Mouse (Mus musculus) heart, adult 8-10 months (tissue): ENCODE measurements around the gene Krt83. TPM values are rescaled to one million over a fixed set of nuclear protein-coding genes. Genes with fewer than 3 reads are reported as not detected.
A peak's percentile ranks its signal among the peaks of the same experiment; 100 is the strongest.

Experiments
- DNase-seq: peaks from one replicate; pipeline ENCODE4 v3.0.0; 2022; ENCODE audit warnings: low spot score
- total RNA-seq, 4 experiments: library from RNA; stranded (reverse); gene quantifications; 2 replicates each; pipeline ENCODE4 v1.2.4; 2022

Krt83 gene
- total RNA-seq, 4 experiments from 2014 or later, result not detected

GRCm38 (mm10) chr15:101479007-101479665 lies 12.2 kb downstream of the Krt83 start:
- no peak for DNase-seq

DNA sequence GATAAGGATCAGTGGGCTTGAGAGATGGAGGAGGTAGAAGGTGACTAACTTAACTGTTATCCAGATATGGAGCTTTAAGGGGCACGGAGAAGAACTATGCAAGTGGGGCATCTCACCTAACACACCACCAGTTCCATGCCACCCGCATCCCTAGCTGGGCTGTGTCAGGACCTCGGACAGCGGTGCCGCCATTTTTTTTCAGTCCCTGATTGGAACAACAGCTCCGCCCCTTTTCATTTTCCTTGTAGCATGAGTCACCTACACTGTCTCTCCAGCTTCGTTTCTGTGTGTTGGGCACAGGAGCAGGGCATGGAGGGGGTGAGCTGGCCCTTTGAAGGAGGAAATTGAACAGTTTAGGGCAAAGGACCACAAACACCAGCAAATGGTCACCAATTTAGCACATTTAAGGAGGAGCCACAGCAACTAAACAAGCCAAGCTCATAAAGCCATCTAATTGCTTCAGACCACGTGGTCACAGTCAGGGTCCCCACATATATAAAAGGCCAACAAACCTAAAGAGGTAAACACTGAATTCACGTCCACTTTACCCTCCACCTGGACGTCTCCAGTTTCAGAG lies 18.3 kb downstream of the Krt83 start, which contains the start of gene Krt86:
Gene Krt86, plus strand, starts transcription at position 527 of the 577 bp plus-strand sequence.
- no peak for DNase-seq

DNA sequence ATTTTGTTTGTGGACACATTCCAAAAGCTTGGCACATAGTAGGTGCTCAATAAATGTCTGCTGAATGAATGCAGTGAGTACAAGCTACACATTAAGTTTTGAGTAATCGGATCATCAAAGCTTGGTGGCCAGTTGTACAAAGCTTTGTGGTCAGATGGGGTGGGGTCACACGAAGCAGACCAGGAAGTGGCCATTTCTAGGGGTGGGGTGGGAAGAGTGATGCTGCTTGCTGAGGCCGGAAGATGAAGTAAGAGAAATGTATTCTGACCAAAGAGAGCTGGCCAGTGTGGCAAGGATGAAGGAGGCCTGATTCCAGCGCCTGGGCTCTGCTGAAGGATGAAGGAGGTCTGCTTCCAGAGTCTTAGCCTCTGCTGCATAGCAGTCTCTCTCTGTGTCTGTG lies 22.2 kb downstream of the Krt83 start:
- DNase-seq, result no peak

- no peak for DNase-seq
Observed at GRCm38 (mm10) chr15:101463651-101464050, 27.7 kb downstream of the Krt83 start, which contains the start of gene Krt81. Gene Krt81, minus strand, starts transcription at chr15:101463751.

DNA sequence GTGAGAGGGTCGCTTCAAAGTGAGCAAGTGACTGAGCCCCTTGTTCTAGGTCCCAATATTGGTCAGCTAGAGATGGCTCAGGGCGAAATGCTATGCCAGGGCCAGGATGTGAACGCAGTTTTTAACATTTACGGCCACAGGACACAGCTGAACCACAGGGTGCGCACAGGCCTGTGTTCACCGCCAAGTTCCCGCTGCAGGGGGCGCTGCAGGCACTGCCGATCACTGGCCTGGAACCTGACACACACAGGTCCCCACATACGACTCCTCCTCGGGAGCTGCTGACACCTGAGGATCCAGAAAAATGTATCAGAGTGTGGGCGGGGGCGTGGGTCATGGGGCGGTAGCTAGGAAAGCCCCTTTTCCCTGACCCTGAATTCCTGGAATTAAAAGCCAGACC lies 32.0 kb downstream of the Krt83 start:
- no peak for DNase-seq

- no peak for DNase-seq
Observed at GRCm38 (mm10) chr15:101458361-101458930, 32.9 kb downstream of the Krt83 start.

DNA sequence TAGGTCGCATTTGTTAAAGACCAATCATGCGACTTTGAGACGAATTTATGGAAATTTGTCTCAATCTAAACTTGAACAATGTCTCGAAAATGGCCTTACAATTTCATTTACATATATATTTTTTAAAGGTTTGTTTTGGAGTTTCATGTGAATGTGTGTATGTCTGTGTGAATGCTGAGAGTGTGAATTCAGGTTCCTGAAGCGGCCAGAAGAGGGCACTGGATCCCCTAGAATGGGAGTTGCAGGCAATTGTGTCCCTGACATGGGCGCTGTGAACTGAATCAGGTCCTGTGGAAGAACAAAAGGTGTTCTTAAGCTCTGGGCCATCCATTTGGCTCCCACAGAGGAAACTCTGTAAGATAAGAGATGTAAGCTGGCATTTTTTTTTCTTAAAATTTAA lies 35.4 kb downstream of the Krt83 start:
- DNase-seq, result no peak

- DNase-seq, result no peak
Observed at GRCm38 (mm10) chr15:101455292-101455691, 36.0 kb downstream of the Krt83 start.

DNA sequence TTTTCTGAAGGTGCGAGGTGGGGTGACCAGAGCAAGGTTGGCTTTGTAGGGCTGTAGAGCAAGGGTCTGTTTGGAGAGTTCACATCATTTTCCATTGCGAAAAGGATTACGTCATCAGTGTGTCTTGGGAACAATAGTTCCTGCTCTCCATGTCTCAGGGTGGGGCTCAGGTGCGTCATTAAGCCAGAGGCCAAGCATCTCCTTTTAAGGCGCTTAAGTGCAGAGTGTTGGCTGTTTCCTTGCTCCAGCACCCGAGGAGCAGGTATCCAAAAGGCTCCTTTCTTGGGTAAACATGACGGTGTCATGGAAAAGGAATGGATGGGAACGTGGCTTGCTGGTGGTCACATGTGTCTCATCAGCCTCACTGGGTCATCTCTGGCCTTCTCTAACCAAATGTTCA lies 36.5 kb downstream of the Krt83 start:
- no peak for DNase-seq

- peak; percentile 61 for DNase-seq
Observed at GRCm38 (mm10) chr15:101453093-101453736, 38.1 kb downstream of the Krt83 start.

- DNase-seq, result no peak
Observed at GRCm38 (mm10) chr15:101447444-101447843, 43.9 kb downstream of the Krt83 start, which contains the start of gene Krt88. Gene Krt88, plus strand, starts transcription at chr15:101447744.

GRCm38 (mm10) chr15:101446572-101446971 lies 44.7 kb downstream of the Krt83 start:
- peak; percentile 27 for DNase-seq

DNA sequence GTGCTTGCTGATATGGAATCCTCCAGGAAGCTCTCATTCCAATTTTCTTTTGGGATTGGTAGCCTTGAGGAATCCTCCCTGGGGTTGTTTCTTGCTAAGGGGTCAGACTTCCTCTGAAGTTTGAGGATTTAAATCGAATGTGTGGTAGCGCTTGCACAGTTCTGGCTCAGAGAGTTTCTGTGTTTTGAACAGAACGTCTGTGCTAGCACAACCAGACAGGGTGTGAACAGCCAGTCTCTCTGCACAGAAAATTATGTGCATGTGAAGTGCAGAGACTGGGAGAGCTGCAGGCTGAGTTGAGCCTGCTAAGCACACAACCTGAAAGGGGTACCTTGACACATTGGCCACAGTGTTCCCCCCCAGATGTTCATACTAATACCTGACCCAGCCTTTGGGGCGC lies 50.5 kb downstream of the Krt83 start:
- no peak for DNase-seq

DNA sequence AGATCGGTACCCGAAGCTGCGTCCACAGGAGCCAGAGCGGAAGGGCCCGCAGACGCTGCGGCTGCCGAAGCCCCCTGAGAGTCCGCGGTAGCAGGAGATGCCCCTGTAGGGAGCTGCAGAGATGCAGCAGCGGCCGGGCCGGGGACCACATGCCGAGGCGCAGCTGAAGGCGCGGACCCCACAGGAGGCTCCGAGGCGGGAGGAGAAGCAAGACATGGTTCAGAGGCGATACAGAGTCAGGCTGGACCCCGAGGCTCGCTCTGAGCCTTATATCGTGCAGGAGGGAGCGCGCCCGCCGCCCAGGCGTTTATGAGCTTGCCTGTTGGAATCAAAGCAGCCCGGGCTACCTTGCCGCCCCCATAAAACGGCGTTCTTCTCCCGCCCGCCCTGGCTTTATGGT lies 52.8 kb downstream of the Krt83 start, which contains the start of gene Krt87:
Gene Krt87, minus strand, starts transcription at position 250 of the 400 bp plus-strand sequence.
- no peak for DNase-seq

- no peak for DNase-seq
Observed at GRCm38 (mm10) chr15:101436611-101437010, 54.7 kb downstream of the Krt83 start.

Other genes starting within 250 kb of the Krt83 start
- gene Nr4a1, start 237.2 kb downstream of the Krt83 start, total RNA-seq, result 10 to 100 TPM in 3 of 4 experiments, 1 to 10 TPM in 1; 7.0 to 23.9 (median 12.6) TPM
- gene Atg101, start 207.2 kb downstream of the Krt83 start, total RNA-seq, result 10 to 100 TPM; 21.1 to 25.4 (median 21.4) TPM
- 1 to 10 TPM in 3 of 4 experiments, under 1 TPM in 1; 0.54 to 2.1 (median 1.1) TPM for gene 6030408B16Rik, start 198.3 kb downstream of the Krt83 start, total RNA-seq
- gene Krt80, start 121.3 kb downstream of the Krt83 start, total RNA-seq, result 1 to 10 TPM; 1.5 to 4.7 (median 2.4) TPM
- gene Krt7, start 80.5 kb downstream of the Krt83 start, total RNA-seq, result 1 to 10 TPM; 1.4 to 3.6 (median 2.7) TPM
- gene Krt87, start 52.7 kb downstream of the Krt83 start, total RNA-seq, result not detected
- not detected for gene Krt88, start 43.8 kb downstream of the Krt83 start, total RNA-seq
- gene Krt81, start 27.8 kb downstream of the Krt83 start, total RNA-seq, result not detected
- gene Krt86, start 18.0 kb downstream of the Krt83 start, total RNA-seq, result not detected
- not detected for gene Gm49425, start 25.7 kb upstream of the Krt83 start, total RNA-seq
- not detected for gene Krt84, start 41.3 kb upstream of the Krt83 start, total RNA-seq
- gene Krt82, start 59.2 kb upstream of the Krt83 start, total RNA-seq, result not detected
- gene Krt90, start 71.4 kb upstream of the Krt83 start, total RNA-seq, result not detected
- gene Krt75, start 82.4 kb upstream of the Krt83 start, total RNA-seq, result not detected
- gene Gm5414, start 136.7 kb upstream of the Krt83 start, total RNA-seq, result not detected
- not detected for gene Gm5478, start 155.9 kb upstream of the Krt83 start, total RNA-seq
- not detected for gene Krt6b, start 188.8 kb upstream of the Krt83 start, total RNA-seq
- not detected for gene Krt6a, start 202.8 kb upstream of the Krt83 start, total RNA-seq
- gene Krt5, start 221.4 kb upstream of the Krt83 start, total RNA-seq, result under 1 TPM in 1 of 4 experiments, not detected in 3; 0.40 TPM